Mouse (Mus musculus) cortical plate, adult 2 months (tissue): ENCODE results near the gene Itga5. TPM values are rescaled to one million over a fixed set of nuclear protein-coding genes. Genes with fewer than 3 reads are reported as not detected.

Experiments
- H3K27ac ChIP-seq: fragments of 200-500 bp; 2 replicates; pipeline ENCODE4 v1.5.1; 2012; ENCODE audit warnings: low read length, control low read depth, inconsistent platforms; ENCODE audit not compliant: insufficient read depth
- H3K4me1 ChIP-seq: fragments of 200-500 bp; 2 replicates; pipeline ENCODE4 v1.6.1; 2011; ENCODE audit warnings: low read length; ENCODE audit not compliant: control insufficient read depth, insufficient read depth
- H3K4me3 ChIP-seq: fragments of 200-500 bp; 2 replicates; pipeline ENCODE4 v1.5.1; 2011; ENCODE audit warnings: mild to moderate bottlenecking, low read length, control low read depth; ENCODE audit not compliant: insufficient read depth
- CTCF ChIP-seq: fragments of 200-500 bp; IDR thresholded peaks from 2 replicates; pipeline ENCODE4 v1.5.1; 2011; ENCODE audit warnings: mild to moderate bottlenecking, control low read depth, low read length; ENCODE audit not compliant: insufficient read depth; ENCODE audit errors: extremely low read depth
- POLR2A ChIP-seq: fragments of 200-500 bp; IDR thresholded peaks from 2 replicates; pipeline ENCODE4 v1.6.1; 2011; ENCODE audit warnings: mild to moderate bottlenecking, low read length, control low read depth; ENCODE audit not compliant: insufficient read depth; ENCODE audit errors: extremely low read depth
- polyA plus RNA-seq: library from polyadenylated mRNA; depleted of rRNA; stranded (reverse); fragments of >200 nt; gene quantifications from 2 replicates; pipeline ENCODE4 v1.2.3, GENCODE M21; 2012

Gene Itga5
- polyA plus RNA-seq, 1 experiment = 3.8 TPM

DNA sequence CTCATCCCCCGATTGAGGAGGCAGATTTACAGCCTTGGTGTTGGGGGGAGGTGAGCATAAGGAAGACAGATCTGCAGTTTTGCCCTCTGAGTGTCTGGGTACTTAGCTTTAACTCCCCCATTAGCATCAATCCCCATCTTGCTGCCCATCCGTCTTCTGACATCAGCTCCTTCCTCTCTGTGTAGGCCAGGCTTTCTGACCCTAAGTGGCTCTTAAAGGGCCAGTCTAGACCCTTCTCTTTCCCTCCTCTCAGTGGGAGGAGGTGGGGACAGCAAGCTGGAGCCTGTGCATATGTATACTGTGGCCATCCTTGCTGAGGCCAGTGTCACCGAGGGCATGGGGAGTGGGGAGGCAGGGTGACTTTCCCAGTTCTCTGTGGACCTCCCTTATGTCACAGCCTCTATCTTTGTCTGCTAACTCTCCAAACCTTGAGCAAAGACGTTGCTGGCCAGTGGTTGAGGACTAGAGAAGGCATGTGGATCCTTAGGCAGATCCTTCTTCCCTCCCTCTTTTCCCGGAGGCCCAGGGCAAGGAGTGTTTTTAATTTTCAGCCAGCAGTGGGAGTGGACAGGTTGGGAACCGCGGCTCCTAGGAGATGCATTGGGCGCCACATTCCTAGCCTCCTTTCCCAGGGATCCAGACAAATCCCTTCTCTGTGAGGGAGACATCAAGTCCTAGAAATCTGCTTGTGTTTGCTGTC is 62.5 kb downstream of the Itga5 start:
- Histone ChIP-seq H3K4me1 (peaks cover 13% of the 10 kb centered on the region), H3K4me3 (peak overlapping the region; percentile 38), H3K27ac (peak overlapping the region; percentile 60)
- TF ChIP-seq CTCF (no peak), POLR2A (no peak)

DNA sequence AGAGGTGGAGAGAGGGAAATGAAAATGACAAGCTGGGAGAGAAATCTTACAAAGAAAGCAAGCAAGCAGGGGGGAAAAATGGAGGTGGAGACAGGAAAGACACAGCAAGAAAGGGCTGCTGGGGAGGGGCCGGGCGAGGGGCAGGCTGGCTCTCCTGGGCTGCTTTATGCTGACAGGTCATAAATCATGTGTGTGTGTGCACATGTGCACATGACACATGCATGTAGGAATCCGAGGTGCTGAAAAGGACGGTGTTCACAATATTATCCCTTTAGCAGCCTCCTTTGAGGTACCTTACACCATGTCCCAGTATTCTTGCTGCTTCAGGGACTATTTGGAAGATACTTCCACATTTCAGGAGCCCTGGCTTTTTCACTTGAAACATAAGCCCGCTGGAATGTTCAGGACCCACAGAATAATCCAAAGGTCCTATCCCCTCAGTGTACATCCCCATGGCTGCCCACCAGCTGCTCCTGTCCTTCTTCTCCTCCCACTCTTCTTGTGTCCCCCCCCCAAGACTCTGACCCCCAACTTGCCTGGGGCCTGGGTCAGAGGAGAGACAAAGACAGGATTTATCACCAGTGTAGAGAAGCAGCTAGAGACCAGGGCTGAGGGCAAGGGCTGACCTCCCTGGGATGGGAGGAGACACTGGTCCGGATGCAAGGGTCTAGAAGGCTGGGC is 64.1 kb downstream of the Itga5 start:
- TF ChIP-seq CTCF (no peak), POLR2A (no peak)
- Histone ChIP-seq H3K4me3 (no peak overlapping the region), H3K27ac (no peak overlapping the region), H3K4me1 (peaks cover 20% of the 10 kb centered on the region)

DNA sequence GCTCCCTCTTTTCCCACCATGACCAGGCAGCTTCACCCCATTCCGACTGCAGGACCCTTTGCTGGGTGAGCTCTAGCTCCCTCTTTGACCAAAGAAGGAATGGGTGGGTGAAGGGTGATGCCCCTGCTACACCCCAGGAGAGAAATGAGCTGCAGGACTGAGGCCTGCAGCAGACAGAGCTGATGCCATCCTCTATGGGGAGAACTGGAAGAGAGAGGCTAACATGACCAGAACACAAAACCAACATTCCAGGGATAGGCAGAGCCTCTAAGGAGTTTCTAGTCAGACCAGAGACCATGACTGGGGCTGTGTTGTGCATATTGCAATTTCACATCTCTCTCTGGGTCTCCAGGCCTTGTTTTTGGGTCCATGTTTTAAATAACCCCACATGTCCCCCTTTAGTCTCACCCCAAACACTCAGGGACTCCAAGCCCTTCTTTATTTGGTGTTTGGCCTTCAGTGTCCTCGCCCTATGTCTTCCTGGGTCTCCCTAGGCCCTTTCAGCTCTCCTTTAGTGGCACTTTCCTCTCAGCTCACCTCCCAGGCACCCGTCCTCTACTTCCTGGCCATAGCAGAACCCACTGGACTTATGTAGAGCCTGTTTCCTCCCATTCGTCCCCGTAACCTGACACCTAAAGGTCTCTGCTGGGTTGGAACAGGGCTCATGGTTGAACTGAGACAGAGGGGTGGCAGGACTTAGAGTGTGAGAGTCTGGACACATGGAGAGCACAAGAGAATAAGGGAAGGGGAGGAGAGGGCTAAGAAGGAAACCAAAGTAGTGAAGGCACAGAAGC is 64.8 kb downstream of the Itga5 start:
- peaks cover 20% of the 10 kb centered on the region for H3K4me1 ChIP-seq
- H3K27ac ChIP-seq = no peak overlapping the region
- TF ChIP-seq POLR2A (no peak), CTCF (no peak)
- H3K4me3 ChIP-seq = no peak overlapping the region

DNA sequence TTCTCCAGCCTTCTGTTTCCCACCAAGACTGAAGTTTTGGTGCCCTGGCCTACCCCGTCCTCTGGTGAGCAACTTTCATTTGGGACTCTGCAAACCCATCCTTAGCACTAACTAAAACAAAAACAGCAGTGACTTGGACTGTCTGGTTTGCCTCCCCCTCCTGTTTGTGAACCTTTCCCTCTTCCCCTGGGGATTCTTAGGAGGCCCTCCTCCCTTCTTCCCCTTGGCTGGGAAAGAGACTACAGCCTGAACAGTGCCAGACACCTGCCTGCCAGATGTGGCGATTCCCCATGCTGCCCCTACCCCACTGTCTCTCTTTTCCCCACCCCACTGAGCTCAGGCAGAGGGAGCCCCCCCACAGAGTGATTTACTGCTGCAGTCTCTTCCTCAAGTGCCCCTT is 65.5 kb downstream of the Itga5 start:
- H3K27ac ChIP-seq = peak overlapping the region; percentile 69; the same call in 1 of the 2 replicates
- no peak overlapping the region for H3K4me3 ChIP-seq
- H3K4me1 ChIP-seq = peaks cover 20% of the 10 kb centered on the region
- no peak for TF ChIP-seq POLR2A
- no peak for TF ChIP-seq CTCF

DNA sequence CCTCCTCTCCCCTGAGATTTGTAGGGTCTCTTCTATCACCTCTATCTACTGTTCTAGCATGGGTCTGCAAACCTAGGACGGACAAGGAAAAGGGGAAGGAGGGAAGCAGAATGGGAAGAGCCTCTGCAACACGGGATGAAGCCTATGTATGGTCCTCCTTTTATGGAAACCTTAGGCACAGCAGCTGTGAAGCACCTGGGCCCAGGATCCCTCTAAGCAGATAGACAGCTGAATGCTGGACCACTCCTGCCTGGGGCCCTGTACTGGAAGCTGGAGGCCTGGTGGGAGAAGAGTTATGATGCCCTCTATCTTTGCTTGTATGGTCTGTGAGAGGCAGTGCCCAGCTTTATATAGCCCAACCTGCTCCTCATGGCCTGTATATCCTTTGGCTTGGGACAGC is 66.0 kb downstream of the Itga5 start:
- Histone ChIP-seq H3K27ac (peak overlapping the region; percentile 69), H3K4me3 (no peak overlapping the region; the same call in 1 of the 2 replicates), H3K4me1 (peaks cover 20% of the 10 kb centered on the region)
- TF ChIP-seq CTCF = no peak
- no peak for TF ChIP-seq POLR2A

- H3K27ac ChIP-seq = peak overlapping the region; percentile 69
- H3K4me1 ChIP-seq = peaks cover 20% of the 10 kb centered on the region
- peak overlapping the region; percentile 20 for H3K4me3 ChIP-seq
- TF ChIP-seq POLR2A (no peak), CTCF (no peak)
Observed at GRCm38 (mm10) chr15:103300067-103300471, 66.5 kb downstream of the Itga5 start.

DNA sequence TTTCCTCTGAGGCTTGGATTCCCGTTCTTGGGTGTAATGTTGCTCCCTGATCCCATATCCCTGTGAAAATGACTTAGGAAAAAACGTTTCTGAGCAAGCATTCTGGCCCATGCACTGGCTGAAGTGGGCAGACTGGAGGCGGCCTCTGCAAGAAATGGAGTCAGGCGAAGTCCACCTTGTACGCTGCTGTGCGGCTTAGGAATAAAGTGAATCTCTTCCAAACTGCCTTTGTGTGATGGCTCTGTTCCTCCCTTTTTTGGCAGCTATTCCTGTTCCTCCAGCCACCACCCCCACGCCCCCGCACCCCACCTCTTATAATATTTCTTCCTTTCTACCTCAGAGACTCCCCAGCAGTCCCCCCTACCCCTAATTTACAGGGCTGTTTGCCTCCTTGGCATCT is 66.9 kb downstream of the Itga5 start:
- Histone ChIP-seq H3K27ac (peak overlapping the region; percentile 69), H3K4me1 (peaks cover 20% of the 10 kb centered on the region), H3K4me3 (peak overlapping the region; percentile 20; the same call in 1 of the 2 replicates)
- TF ChIP-seq POLR2A (no peak), CTCF (no peak)

GRCm38 (mm10) chr15:103298861-103299616 is 67.5 kb downstream of the Itga5 start:
- H3K4me1 ChIP-seq = peaks cover 15% of the 10 kb centered on the region
- H3K27ac ChIP-seq = peak overlapping the region; percentile 18
- TF ChIP-seq CTCF = no peak
- no peak for TF ChIP-seq POLR2A
- H3K4me3 ChIP-seq = no peak overlapping the region

GRCm38 (mm10) chr15:103298026-103298425 is 68.5 kb downstream of the Itga5 start:
- Histone ChIP-seq H3K4me1 (peaks cover 14% of the 10 kb centered on the region), H3K4me3 (no peak overlapping the region), H3K27ac (no peak overlapping the region)
- TF ChIP-seq CTCF = no peak
- no peak for TF ChIP-seq POLR2A
